Mouse (Mus musculus): ENCODE data around the gene Gm14698.
"Not testable (repeated sequence)": the region's sequence is repeated elsewhere in the genome, so short reads cannot be mapped to it uniquely, and the experiment has no call there.

The Gm14698 gene

DNA sequence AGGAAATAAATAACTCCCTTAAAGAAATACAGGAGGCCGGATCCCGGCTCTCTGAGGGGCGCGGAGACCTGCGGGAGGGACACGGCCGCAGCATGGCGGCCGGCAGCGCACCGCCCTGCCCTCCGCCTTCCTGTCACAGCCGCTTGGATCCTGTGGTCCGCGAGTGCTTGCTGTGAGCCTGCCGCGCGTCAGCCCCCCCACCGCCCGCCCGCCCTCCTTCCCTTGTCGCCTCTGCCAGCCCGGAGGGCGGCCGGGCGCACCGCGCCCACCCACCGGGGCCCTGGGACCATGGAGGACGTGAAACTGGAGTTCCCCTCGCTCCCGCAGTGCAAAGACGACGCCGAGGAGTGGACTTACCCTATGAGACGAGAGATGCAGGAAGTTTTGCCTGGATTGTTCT is at the start of gene Gm14698:
Gene Gm14698, plus strand, starts transcription at position 35 of the 400 bp plus-strand sequence.
- DNase-seq (ENCODE audit: low read depth in 2 of 2, low spot score in 2 of 2): not testable (repeated sequence)

- not testable (repeated sequence) for DNase-seq (ENCODE audit: low read depth in 2 of 2, low spot score in 2 of 2)
Measured at GRCm38 (mm10) chrX:68820449-68820848, 444 bp upstream of the Gm14698 start.

DNA sequence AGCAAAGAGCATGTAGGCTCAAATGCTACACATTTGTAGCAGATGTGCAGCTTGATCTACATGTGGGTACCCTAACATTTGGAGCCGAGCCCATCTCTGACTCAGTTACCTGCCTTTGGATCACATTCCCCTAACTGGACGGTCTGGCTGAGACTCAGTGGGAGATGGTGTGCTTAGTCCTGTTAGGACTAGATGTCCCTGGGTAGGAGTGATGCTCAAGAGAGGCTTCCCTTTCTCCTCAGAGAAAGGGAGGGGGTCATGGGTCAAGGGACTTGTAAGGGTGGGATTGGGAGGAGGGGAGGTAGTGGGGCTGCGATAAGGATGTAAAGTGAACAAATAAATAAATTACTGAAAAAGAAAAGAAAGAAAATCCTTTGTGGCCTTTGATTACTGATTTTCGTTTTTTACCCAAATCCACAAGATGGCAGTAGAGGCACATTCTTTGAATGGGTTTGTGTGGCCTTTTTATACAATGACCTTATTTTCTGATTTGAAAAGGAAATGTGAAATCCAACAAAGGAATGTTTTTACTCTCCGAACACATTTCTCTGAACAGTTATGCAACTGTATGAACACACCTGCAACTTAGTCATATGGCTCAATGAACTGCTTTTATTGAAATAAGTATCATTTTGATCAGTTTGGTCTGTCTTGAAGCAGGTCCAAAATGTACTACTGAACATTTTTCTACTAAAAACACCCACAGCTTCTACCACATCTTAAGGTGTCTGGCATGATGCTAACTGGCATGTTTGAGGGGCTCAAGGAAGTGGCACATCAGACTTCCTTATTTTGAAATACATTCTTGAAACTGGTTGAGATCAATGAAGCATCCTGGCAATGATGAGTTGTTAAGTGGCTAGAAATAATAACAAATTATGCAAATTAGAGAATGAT is 18.9 kb downstream of the Gm14698 start:
- no peak for DNase-seq (ENCODE audit: low read depth in 2 of 2, low spot score in 2 of 2)

GRCm38 (mm10) chrX:68865145-68865544 is 44.3 kb downstream of the Gm14698 start:
- DNase-seq (ENCODE audit: low read depth in 2 of 2, low spot score in 2 of 2): no peak
